Mouse (Mus musculus): ENCODE data around the gene Nfe2l1. TPM values are rescaled to one million over a fixed set of nuclear protein-coding genes. Genes with fewer than 3 reads are reported as not detected.
A peak's percentile ranks its signal among the peaks of the same experiment; 100 is the strongest.
"Not testable (repeated sequence)": the region's sequence is repeated elsewhere in the genome, so short reads cannot be mapped to it uniquely, and the experiment has no call there.

The Nfe2l1 gene
- polyA plus RNA-seq, 1 experiment, result 102 TPM

DNA sequence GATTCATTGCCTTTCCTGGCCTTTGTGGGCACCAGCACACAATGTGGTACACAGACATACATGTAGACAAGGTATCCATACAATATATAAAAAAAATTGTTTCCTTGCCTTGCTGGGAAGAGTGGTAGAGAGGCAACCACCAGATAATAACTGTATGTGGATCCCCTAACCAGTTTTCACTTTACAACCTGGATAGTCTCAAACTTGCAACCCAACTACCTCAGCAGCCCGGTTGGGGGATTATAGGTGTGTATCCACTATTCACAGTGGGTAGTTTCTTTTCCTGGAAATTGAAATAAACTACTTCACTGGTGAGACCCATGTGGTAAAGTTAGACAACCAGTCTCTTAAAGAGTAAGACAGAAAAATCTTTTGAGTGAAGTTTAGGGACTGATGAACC lies 13.3 kb downstream of the Nfe2l1 start:
- no peak for TF ChIP-seq POLR2A (IDR thresholded peaks at IDR 0.05; ENCODE audit: borderline replicate concordance, extremely low read depth, insufficient read depth, insufficient read length, poor library complexity, severe bottlenecking)
- no peak for DNase-seq (ENCODE audit: low read depth)

DNA sequence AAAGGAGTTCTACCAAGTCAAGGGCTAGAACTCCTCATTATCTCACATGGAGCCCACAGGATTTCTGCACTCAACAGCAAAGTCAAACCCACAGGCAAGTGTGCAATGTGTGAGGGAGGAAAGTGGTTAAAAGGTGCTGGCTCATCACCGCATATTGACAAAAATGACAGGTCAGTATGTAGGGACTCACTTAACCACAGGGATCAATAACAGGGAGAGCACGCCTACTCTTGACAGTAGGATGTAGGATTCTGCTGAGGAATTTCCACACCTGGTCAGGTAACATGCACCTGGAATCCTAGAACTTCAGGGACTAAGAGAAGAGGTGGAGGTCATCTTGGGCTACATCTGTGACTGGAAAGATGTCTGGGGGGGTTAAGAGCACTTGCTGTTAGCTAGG lies 13.9 kb downstream of the Nfe2l1 start:
- TF ChIP-seq POLR2A (IDR thresholded peaks at IDR 0.05; ENCODE audit: borderline replicate concordance, extremely low read depth, insufficient read depth, insufficient read length, poor library complexity, severe bottlenecking) (no peak), CTCF (IDR thresholded peaks at IDR 0.05; ENCODE audit: borderline replicate concordance, extremely low read depth, insufficient read depth, insufficient read length) (no peak)
- DNase-seq (ENCODE audit: low read depth), result no peak

DNA sequence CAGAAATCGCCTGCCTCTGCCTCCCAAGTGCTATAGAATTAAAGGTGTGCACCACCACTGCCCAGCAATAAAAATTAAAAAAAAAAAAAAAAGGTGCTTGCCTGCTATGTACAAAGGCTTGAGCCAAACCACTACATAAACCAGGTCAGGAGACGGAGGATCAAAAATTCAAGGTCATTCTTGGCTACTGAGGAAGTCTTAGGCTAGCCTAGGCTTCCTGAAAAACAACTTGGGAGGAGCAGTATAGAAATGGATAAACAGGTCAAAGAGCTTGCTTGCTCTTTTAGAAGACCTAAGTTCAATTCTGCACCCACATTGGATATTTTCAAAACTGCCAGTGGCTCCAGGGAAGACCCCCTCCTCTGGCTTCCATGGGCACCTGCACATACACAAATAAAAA lies 15.3 kb downstream of the Nfe2l1 start:
- TF ChIP-seq POLR2A (IDR thresholded peaks at IDR 0.05; ENCODE audit: borderline replicate concordance, extremely low read depth, insufficient read depth, insufficient read length, poor library complexity, severe bottlenecking) (no peak), CTCF (IDR thresholded peaks at IDR 0.05; ENCODE audit: borderline replicate concordance, extremely low read depth, insufficient read depth, insufficient read length) (no peak)
- no peak for DNase-seq (ENCODE audit: low read depth)

- DNase-seq (ENCODE audit: low read depth), result no peak
- no peak for TF ChIP-seq CTCF (IDR thresholded peaks at IDR 0.05; ENCODE audit: borderline replicate concordance, extremely low read depth, insufficient read depth, insufficient read length)
Measured at GRCm38 (mm10) chr11:96813920-96814319, 15.8 kb downstream of the Nfe2l1 start.

DNA sequence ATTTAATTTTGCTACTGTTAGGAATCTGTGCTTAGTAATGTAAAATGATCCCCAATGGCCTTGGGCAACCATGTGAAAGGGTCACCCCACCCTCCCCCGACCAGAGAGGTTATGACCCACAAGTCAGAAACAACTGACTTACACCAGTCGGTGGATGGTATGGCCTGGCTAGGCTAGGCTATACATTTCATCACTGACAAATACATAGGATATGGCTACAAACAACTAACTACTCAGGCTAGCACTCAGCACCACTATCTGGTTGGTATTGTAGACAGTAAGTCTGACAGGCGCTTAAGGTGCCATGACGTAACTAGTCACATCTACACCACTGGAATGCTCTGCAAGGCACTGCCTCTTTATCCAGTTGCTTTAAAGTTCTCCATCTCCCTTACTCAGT lies 16.3 kb downstream of the Nfe2l1 start:
- TF ChIP-seq CTCF (IDR thresholded peaks at IDR 0.05; ENCODE audit: borderline replicate concordance, extremely low read depth, insufficient read depth, insufficient read length) (no peak), POLR2A (IDR thresholded peaks at IDR 0.05; ENCODE audit: borderline replicate concordance, extremely low read depth, insufficient read depth, insufficient read length, poor library complexity, severe bottlenecking) (no peak)
- DNase-seq (ENCODE audit: low read depth), result no peak

- DNase-seq (ENCODE audit: low read depth), result not testable (repeated sequence)
Measured at GRCm38 (mm10) chr11:96811188-96811587, 18.6 kb downstream of the Nfe2l1 start.

- TF ChIP-seq CTCF (IDR thresholded peaks at IDR 0.05; ENCODE audit: borderline replicate concordance, extremely low read depth, insufficient read depth, insufficient read length) (no peak), POLR2A (IDR thresholded peaks at IDR 0.05; ENCODE audit: borderline replicate concordance, extremely low read depth, insufficient read depth, insufficient read length, poor library complexity, severe bottlenecking) (no peak)
- no peak for DNase-seq (ENCODE audit: low read depth)
Measured at GRCm38 (mm10) chr11:96809562-96810235, 20.1 kb downstream of the Nfe2l1 start.

DNA sequence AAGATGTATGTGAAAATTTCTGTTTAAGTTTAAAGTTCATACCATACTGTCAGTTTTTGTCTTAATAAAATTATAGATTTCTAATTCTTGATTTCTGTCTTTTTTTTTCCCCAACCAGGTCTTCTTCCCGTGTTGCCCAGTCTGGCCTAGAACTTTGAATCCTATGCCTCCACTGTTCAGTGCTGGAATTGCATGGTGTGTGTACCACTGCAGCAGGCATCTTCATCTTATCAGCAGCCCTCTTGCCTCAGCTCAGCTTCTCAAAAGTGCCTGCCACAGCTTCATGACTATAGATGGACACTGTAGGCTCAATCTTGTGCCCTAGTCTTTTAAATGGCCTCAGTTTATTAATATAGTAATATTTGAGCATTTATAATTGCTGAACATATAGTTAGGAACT lies 21.7 kb downstream of the Nfe2l1 start:
- no peak for DNase-seq (ENCODE audit: low read depth)
- TF ChIP-seq CTCF (IDR thresholded peaks at IDR 0.05; ENCODE audit: borderline replicate concordance, extremely low read depth, insufficient read depth, insufficient read length) (peak; percentile 43; the same call in 1 of the 2 replicates), POLR2A (IDR thresholded peaks at IDR 0.05; ENCODE audit: borderline replicate concordance, extremely low read depth, insufficient read depth, insufficient read length, poor library complexity, severe bottlenecking) (no peak)

DNA sequence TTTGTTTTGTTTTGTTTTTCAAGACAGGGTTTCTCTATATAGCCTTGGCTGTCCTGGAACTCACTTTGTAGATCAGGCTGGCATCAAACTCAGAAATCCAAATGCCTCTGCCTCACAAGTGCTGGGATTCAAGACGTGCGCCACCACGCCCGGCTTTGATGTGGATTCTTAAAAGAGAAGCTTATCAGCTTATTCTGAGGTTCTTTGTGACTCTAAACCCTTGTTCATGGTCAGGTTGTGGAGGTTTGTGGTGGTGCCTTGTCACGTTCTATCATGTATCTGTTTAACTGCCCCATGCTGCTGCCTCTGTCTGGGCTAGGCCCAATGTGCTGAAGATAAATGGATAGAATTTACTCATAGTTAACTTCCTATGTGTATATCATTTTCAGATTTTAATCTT lies 24.2 kb downstream of the Nfe2l1 start:
- DNase-seq (ENCODE audit: low read depth), result no peak
- TF ChIP-seq CTCF (IDR thresholded peaks at IDR 0.05; ENCODE audit: borderline replicate concordance, extremely low read depth, insufficient read depth, insufficient read length), result no peak
- TF ChIP-seq POLR2A (IDR thresholded peaks at IDR 0.05; ENCODE audit: borderline replicate concordance, extremely low read depth, insufficient read depth, insufficient read length, poor library complexity, severe bottlenecking), result no peak

- no peak for DNase-seq (ENCODE audit: low read depth)
- TF ChIP-seq POLR2A (IDR thresholded peaks at IDR 0.05; ENCODE audit: borderline replicate concordance, extremely low read depth, insufficient read depth, insufficient read length, poor library complexity, severe bottlenecking) (no peak), CTCF (IDR thresholded peaks at IDR 0.05; ENCODE audit: borderline replicate concordance, extremely low read depth, insufficient read depth, insufficient read length) (no peak)
Measured at GRCm38 (mm10) chr11:96799511-96799910, 30.3 kb downstream of the Nfe2l1 start.

DNA sequence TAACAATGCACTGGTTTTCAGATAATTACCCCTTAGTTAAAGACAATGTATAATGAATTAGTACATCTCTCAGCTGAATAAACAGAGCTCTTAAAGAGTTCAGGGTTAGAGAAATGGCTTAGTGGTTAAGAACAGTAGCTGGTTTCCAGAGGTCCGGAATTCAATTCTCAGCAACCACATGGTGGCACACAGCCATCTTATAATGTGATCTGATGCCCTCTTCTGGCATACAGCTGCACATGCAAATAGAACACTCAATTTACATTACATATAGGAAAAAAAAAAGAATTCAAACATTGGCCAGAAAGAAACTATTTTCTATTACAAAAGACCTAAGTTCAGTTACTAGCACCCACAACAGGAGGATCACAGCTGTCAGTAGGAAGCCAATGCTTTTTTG lies 33.2 kb downstream of the Nfe2l1 start:
- TF ChIP-seq POLR2A (IDR thresholded peaks at IDR 0.05; ENCODE audit: borderline replicate concordance, extremely low read depth, insufficient read depth, insufficient read length, poor library complexity, severe bottlenecking) (no peak), CTCF (IDR thresholded peaks at IDR 0.05; ENCODE audit: borderline replicate concordance, extremely low read depth, insufficient read depth, insufficient read length) (peak; percentile 23; the same call in 1 of the 2 replicates)
- DNase-seq (ENCODE audit: low read depth), result peak; percentile 36

DNA sequence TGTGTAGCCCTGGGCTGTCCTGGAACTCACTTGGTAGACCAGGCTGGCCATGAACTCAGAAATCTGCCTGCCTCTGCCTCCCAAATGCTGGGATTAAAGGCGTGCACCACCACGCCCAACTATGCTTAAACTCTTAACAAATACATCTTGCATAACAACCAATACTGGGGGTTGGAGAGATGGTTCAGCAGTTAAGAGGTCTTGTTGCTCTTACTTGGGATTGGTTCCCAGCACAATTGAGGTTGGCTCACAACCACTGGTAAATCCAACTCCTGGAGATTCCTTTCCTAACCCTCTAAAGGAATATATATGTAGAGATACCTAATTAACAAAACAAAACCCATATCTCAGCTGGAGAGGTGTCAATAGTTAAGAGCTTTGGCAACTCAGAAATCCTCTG lies 33.7 kb downstream of the Nfe2l1 start:
- DNase-seq (ENCODE audit: low read depth), result no peak
- TF ChIP-seq POLR2A (IDR thresholded peaks at IDR 0.05; ENCODE audit: borderline replicate concordance, extremely low read depth, insufficient read depth, insufficient read length, poor library complexity, severe bottlenecking), result no peak
- TF ChIP-seq CTCF (IDR thresholded peaks at IDR 0.05; ENCODE audit: borderline replicate concordance, extremely low read depth, insufficient read depth, insufficient read length), result no peak

GRCm38 (mm10) chr11:96795491-96795890 lies 34.3 kb downstream of the Nfe2l1 start:
- no peak for TF ChIP-seq POLR2A (IDR thresholded peaks at IDR 0.05; ENCODE audit: borderline replicate concordance, extremely low read depth, insufficient read depth, insufficient read length, poor library complexity, severe bottlenecking)
- TF ChIP-seq CTCF (IDR thresholded peaks at IDR 0.05; ENCODE audit: borderline replicate concordance, extremely low read depth, insufficient read depth, insufficient read length), result no peak
- no peak for DNase-seq (ENCODE audit: low read depth)
